Mouse (Mus musculus): ENCODE data around the gene Tefm. TPM values are rescaled to one million over a fixed set of nuclear protein-coding genes. Genes with fewer than 3 reads are reported as not detected.
A peak's percentile ranks its signal among the peaks of the same experiment; 100 is the strongest.
"Not testable (repeated sequence)": the region's sequence is repeated elsewhere in the genome, so short reads cannot be mapped to it uniquely, and the experiment has no call there.

Gene Tefm
- polyA plus RNA-seq, 1 experiment from 2014 or later: 33.2 TPM

GRCm38 (mm10) chr11:80154501-80154900, 12.5 kb upstream of the Tefm start:
- H3K36me3 ChIP-seq: no peaks in the 10 kb centered on the region
- H3K4me2 ChIP-seq (replicated peaks): peak overlapping the region; percentile 62
- peaks cover 6% of the 10 kb centered on the region; the same call in 1 of the 2 replicates for H3K4me1 ChIP-seq
- peak overlapping the region; percentile 43 for H3K4me3 ChIP-seq
- peaks cover 48% of the 10 kb centered on the region for H3K27me3 ChIP-seq
- no peaks in the 10 kb centered on the region for H3K9me3 ChIP-seq
- 0 out of 2 replicates have a peak overlapping the region, but pooled peaks have one; percentile 53 for H3K9ac ChIP-seq (replicated peaks)
- WGBS: 26% methylated on average over 25 of the region's 25 CpGs
- ATAC-seq (ENCODE audit: low FRiP score, low read depth): no peak; the same call in 1 of the 2 replicates
- no peak overlapping the region for H3K27ac ChIP-seq (replicated peaks)

- Histone ChIP-seq H3K4me2 (replicated peaks) (peak within 1 kb of the TSS; percentile 62), H3K4me3 (peak within 1 kb of the TSS; percentile 43), H3K9me3 (no peaks in the 10 kb centered on the region), H3K9ac (replicated peaks) (peak within 1 kb of the TSS; percentile 53), H3K36me3 (no peaks in the 10 kb centered on the region), H3K4me1 (peaks cover 6% of the 10 kb centered on the region; the same call in 1 of the 2 replicates), H3K27me3 (peaks cover 48% of the 10 kb centered on the region), H3K27ac (replicated peaks) (no peak within 1 kb of the TSS)
- 3% methylated on average over 42 of the region's 47 CpGs for WGBS
- peak; percentile 71; the same call in 1 of the 2 replicates for ATAC-seq (ENCODE audit: low FRiP score, low read depth)
Observed at GRCm38 (mm10) chr11:80153857-80154495, 12.0 kb upstream of the Tefm start, which contains the start of gene Adap2. Gene Adap2, plus strand, starts transcription at chr11:80154105.

GRCm38 (mm10) chr11:80152376-80152775, 10.4 kb upstream of the Tefm start:
- H3K27me3 ChIP-seq: peaks cover 48% of the 10 kb centered on the region
- peaks cover 6% of the 10 kb centered on the region; the same call in 1 of the 2 replicates for H3K4me1 ChIP-seq
- no peak overlapping the region for H3K27ac ChIP-seq (replicated peaks)
- 78% methylated on average over 8 of the region's 8 CpGs for WGBS
- no peak overlapping the region for H3K9ac ChIP-seq (replicated peaks)
- H3K4me2 ChIP-seq (replicated peaks): no peak overlapping the region
- no peaks in the 10 kb centered on the region for H3K9me3 ChIP-seq
- H3K4me3 ChIP-seq: no peak overlapping the region
- ATAC-seq (ENCODE audit: low FRiP score, low read depth): no peak
- H3K36me3 ChIP-seq: no peaks in the 10 kb centered on the region

DNA sequence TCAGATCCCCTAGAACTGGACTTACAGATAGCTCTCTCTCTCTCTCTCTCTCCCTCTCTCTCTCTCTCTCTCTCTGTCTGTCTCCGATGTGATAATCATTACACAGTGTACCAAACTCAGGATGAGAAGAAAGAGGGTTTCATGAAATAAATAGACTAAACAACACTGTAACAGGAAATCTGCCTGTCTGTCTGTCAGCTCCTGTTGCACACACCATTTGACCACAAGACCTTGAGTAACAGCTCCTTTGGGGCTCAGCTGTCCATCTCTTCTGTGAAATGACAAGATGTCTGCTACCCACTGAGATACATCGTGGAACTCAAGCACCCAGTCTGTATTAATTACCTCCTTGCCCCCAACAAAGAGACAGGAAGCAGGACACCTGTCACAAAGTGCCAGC, 9.6 kb upstream of the Tefm start:
- 62% methylated on average over 2 of the region's 2 CpGs for WGBS
- H3K9ac ChIP-seq (replicated peaks): no peak overlapping the region
- ATAC-seq (ENCODE audit: low FRiP score, low read depth): no peak
- peaks cover 48% of the 10 kb centered on the region for H3K27me3 ChIP-seq
- H3K27ac ChIP-seq (replicated peaks): no peak overlapping the region
- no peak overlapping the region for H3K4me2 ChIP-seq (replicated peaks)
- no peak overlapping the region for H3K4me3 ChIP-seq
- no peaks in the 10 kb centered on the region for H3K36me3 ChIP-seq
- peaks cover 6% of the 10 kb centered on the region; the same call in 1 of the 2 replicates for H3K4me1 ChIP-seq
- H3K9me3 ChIP-seq: no peaks in the 10 kb centered on the region

DNA sequence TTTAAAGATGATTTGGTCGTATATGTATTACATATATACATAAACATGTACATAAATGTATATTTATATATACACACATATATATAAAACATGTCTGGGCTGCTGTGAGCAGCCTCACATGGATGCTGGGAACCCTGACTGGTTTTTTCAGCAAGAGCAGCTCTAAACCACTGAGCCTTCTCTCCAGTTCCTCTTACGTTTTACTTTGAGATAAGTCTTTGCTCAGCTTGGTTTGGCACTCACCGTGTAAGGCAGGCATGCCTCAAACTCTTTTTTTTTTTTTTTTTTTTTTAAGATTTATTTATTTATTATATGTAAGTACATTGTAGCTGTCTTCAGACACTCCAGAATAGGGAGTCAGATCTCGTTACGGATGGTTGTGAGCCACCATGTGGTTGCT, 8.6 kb upstream of the Tefm start:
- Histone ChIP-seq H3K4me2 (replicated peaks) (no peak overlapping the region), H3K4me3 (no peak overlapping the region), H3K9me3 (no peaks in the 10 kb centered on the region), H3K27ac (replicated peaks) (no peak overlapping the region), H3K36me3 (no peaks in the 10 kb centered on the region), H3K9ac (replicated peaks) (no peak overlapping the region), H3K27me3 (peaks cover 41% of the 10 kb centered on the region), H3K4me1 (peaks cover 6% of the 10 kb centered on the region; the same call in 1 of the 2 replicates)
- WGBS: 80% methylated on average over 5 of the region's 5 CpGs
- no peak for ATAC-seq (ENCODE audit: low FRiP score, low read depth)

DNA sequence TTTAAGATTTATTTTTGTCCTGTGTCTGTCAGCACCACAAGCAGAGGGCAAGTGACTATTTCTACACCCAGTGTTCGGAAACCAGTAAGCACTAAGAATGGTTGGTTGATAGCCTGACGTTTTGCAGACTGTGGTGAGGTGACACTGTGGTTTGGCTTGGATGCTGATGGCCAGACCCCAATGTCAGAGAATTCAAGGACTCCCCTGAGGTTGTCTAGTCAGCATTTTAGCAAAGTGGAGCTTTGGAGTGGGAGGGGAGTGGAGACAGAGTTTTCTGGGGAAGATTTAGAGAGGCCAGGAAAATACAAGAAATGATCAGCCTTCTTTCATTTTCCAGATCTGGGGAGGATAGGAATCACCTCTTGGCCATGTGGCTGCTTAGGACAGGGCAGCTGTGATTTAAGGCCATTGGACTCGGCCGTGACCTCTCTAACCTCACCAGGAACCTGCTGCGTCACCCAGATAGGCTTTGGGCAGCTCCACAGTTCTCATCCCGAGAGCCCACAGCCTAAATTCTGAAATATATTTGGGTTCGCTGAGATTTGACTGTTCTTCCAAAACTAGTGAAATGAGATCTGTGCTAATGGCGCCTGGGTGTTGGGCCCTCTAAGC, 7.5 kb upstream of the Tefm start:
- Histone ChIP-seq H3K9me3 (no peaks in the 10 kb centered on the region), H3K4me1 (peaks cover 6% of the 10 kb centered on the region; the same call in 1 of the 2 replicates), H3K4me3 (no peak overlapping the region), H3K27me3 (peaks cover 31% of the 10 kb centered on the region), H3K4me2 (replicated peaks) (no peak overlapping the region), H3K9ac (replicated peaks) (no peak overlapping the region), H3K36me3 (no peaks in the 10 kb centered on the region), H3K27ac (replicated peaks) (no peak overlapping the region)
- no peak for ATAC-seq (ENCODE audit: low FRiP score, low read depth)
- WGBS: 88% methylated on average over 8 of the region's 8 CpGs

- WGBS: 69% methylated on average over 2 of the region's 4 CpGs
- not testable (repeated sequence) for H3K4me2 ChIP-seq (replicated peaks); H3K4me3 ChIP-seq; H3K4me1 ChIP-seq; H3K27ac ChIP-seq (replicated peaks); H3K36me3 ChIP-seq; H3K9me3 ChIP-seq; H3K9ac ChIP-seq (replicated peaks); ATAC-seq (ENCODE audit: low FRiP score, low read depth)
- peaks cover 25% of the 10 kb centered on the region for H3K27me3 ChIP-seq
Observed at GRCm38 (mm10) chr11:80148974-80149373, 7.0 kb upstream of the Tefm start.

- Histone ChIP-seq H3K36me3 (no peaks in the 10 kb centered on the region), H3K27ac (replicated peaks) (no peak overlapping the region), H3K27me3 (peaks cover 18% of the 10 kb centered on the region), H3K4me1 (no peaks in the 10 kb centered on the region), H3K9ac (replicated peaks) (no peak overlapping the region), H3K4me3 (no peak overlapping the region), H3K9me3 (no peaks in the 10 kb centered on the region), H3K4me2 (replicated peaks) (no peak overlapping the region)
- WGBS: 65% methylated on average over 1 of the region's 1 CpGs
- no peak for ATAC-seq (ENCODE audit: low FRiP score, low read depth)
Observed at GRCm38 (mm10) chr11:80148313-80148712, 6.3 kb upstream of the Tefm start.

GRCm38 (mm10) chr11:80147748-80148147, 5.8 kb upstream of the Tefm start:
- no peak overlapping the region for H3K4me2 ChIP-seq (replicated peaks)
- no peak overlapping the region for H3K4me3 ChIP-seq
- ATAC-seq (ENCODE audit: low FRiP score, low read depth): no peak
- no peaks in the 10 kb centered on the region for H3K9me3 ChIP-seq
- WGBS: 77% methylated on average over 6 of the region's 6 CpGs
- H3K9ac ChIP-seq (replicated peaks): no peak overlapping the region
- H3K4me1 ChIP-seq: peaks cover 3% of the 10 kb centered on the region; the same call in 1 of the 2 replicates
- H3K27me3 ChIP-seq: peaks cover 13% of the 10 kb centered on the region
- H3K36me3 ChIP-seq: no peaks in the 10 kb centered on the region
- H3K27ac ChIP-seq (replicated peaks): no peak overlapping the region

DNA sequence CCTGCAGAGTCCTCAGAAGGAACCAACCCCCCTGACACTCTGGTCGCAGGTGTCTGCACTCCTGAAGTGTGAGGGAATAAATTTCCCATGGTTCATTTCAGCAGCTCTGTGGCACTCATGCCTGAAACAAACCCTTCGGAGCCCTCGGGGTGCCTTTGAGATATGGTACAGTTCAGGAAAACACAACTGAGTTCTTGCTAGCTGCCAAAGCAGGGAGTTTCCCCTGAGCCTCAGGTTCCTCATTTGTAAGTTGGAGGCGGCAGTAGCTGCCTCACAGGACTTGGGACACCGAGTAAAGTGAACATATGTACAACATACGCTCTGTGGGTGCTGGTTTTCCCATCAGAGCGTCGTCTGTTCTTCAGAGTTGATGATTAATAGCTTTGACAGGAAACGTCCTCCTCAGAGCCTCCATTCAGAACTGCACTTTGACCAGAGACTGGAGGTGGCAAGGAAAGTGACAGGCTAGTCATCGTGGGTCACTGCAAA, 3.9 kb upstream of the Tefm start:
- H3K4me3 ChIP-seq: no peak overlapping the region
- no peaks in the 10 kb centered on the region for H3K36me3 ChIP-seq
- H3K4me1 ChIP-seq: peaks cover 12% of the 10 kb centered on the region; the same call in 1 of the 2 replicates
- no peak overlapping the region for H3K4me2 ChIP-seq (replicated peaks)
- no peaks in the 10 kb centered on the region for H3K9me3 ChIP-seq
- H3K27me3 ChIP-seq: no peaks in the 10 kb centered on the region
- WGBS: 74% methylated on average over 10 of the region's 10 CpGs
- ATAC-seq (ENCODE audit: low FRiP score, low read depth): no peak
- H3K27ac ChIP-seq (replicated peaks): no peak overlapping the region
- no peak overlapping the region for H3K9ac ChIP-seq (replicated peaks)

- Histone ChIP-seq H3K36me3 (no peaks in the 10 kb centered on the region; the same call in 1 of the 2 replicates), H3K4me2 (replicated peaks) (peak overlapping the region; percentile 76), H3K27ac (replicated peaks) (no peak overlapping the region), H3K4me1 (peaks cover 12% of the 10 kb centered on the region; the same call in 1 of the 2 replicates), H3K9ac (replicated peaks) (peak overlapping the region; percentile 89; the same call in 1 of the 2 replicates), H3K27me3 (no peaks in the 10 kb centered on the region), H3K9me3 (no peaks in the 10 kb centered on the region), H3K4me3 (peak overlapping the region; percentile 87)
- WGBS: 43% methylated on average over 8 of the region's 8 CpGs
- ATAC-seq (ENCODE audit: low FRiP score, low read depth): no peak
Observed at GRCm38 (mm10) chr11:80142872-80143271, 897 bp upstream of the Tefm start.

DNA sequence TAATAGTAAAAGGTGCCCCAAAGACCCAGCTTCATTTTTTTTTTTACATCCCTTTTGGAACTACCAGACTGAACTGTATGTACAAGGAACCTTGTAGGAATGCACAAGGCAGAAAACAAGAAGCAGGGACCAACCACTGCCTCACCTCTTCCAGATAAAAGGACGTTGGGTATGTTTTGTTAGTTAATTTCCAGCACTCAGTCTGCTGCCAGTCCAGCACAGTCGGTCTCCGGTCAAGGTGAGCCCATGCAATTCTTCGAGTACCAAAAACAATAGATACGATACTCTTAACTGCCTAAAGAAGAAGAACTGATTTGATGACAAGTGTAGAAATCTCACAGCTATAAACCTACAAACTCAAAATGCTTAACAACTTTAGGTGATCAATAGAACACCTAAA, 4.2 kb downstream of the Tefm start:
- Histone ChIP-seq H3K9me3 (no peaks in the 10 kb centered on the region), H3K36me3 (peaks cover 31% of the 10 kb centered on the region), H3K4me3 (no peak overlapping the region), H3K4me1 (peaks cover 10% of the 10 kb centered on the region; the same call in 1 of the 2 replicates), H3K4me2 (replicated peaks) (no peak overlapping the region), H3K9ac (replicated peaks) (no peak overlapping the region), H3K27me3 (no peaks in the 10 kb centered on the region), H3K27ac (replicated peaks) (no peak overlapping the region)
- 93% methylated on average over 5 of the region's 5 CpGs for WGBS
- no peak for ATAC-seq (ENCODE audit: low FRiP score, low read depth)
